Mouse (Mus musculus) cerebellum, adult 11-12 months (tissue): ENCODE data around the gene Eddm3b.

ENCODE experiments used
- DNase-seq: peaks from one replicate; pipeline ENCODE4 v3.0.0; 2022

Eddm3b gene

GRCm38 (mm10) chr14:51113916-51114560 is at the start of gene Eddm3b:
Eddm3b (plus strand) TSS chr14:51114426.
- DNase-seq: no peak

GRCm38 (mm10) chr14:51068956-51069355 is 45.3 kb upstream of the Eddm3b start:
- DNase-seq: no peak

GRCm38 (mm10) chr14:51069617-51070016 is 44.6 kb upstream of the Eddm3b start:
- DNase-seq: no peak

GRCm38 (mm10) chr14:51074335-51074734 is 39.9 kb upstream of the Eddm3b start, which contains the start of gene Olfr750:
Olfr750 (minus strand) TSS chr14:51074435.
- no peak for DNase-seq

GRCm38 (mm10) chr14:51079180-51079579 is 35.0 kb upstream of the Eddm3b start:
- DNase-seq: no peak

GRCm38 (mm10) chr14:51081035-51081434 is 33.2 kb upstream of the Eddm3b start:
- no peak for DNase-seq

- DNase-seq: peak; percentile 33
Measured at GRCm38 (mm10) chr14:51082599-51083581, 31.3 kb upstream of the Eddm3b start.

GRCm38 (mm10) chr14:51083805-51084204 is 30.4 kb upstream of the Eddm3b start:
- DNase-seq: no peak

- DNase-seq: no peak
Measured at GRCm38 (mm10) chr14:51085086-51085485, 29.1 kb upstream of the Eddm3b start.

- DNase-seq: no peak
Measured at GRCm38 (mm10) chr14:51085911-51086310, 28.3 kb upstream of the Eddm3b start.

GRCm38 (mm10) chr14:51087762-51088161 is 26.5 kb upstream of the Eddm3b start:
- DNase-seq: no peak

- peak; percentile 84 for DNase-seq
Measured at GRCm38 (mm10) chr14:51088166-51088969, 25.9 kb upstream of the Eddm3b start.

- peak; percentile 96 for DNase-seq
Measured at GRCm38 (mm10) chr14:51088970-51089673, 25.1 kb upstream of the Eddm3b start.

GRCm38 (mm10) chr14:51089674-51090076 is 24.6 kb upstream of the Eddm3b start:
- no peak for DNase-seq

GRCm38 (mm10) chr14:51090077-51090781 is 24.0 kb upstream of the Eddm3b start:
- peak; percentile 80 for DNase-seq

- DNase-seq: peak; percentile 59
Measured at GRCm38 (mm10) chr14:51090921-51091900, 23.0 kb upstream of the Eddm3b start, which contains the start of the genes Rnase4 and Ang. Rnase4 (plus strand) TSS chr14:51091077. Ang (plus strand) TSS chr14:51091150.

GRCm38 (mm10) chr14:51092073-51092620 is 22.1 kb upstream of the Eddm3b start:
- DNase-seq: no peak

GRCm38 (mm10) chr14:51093496-51093895 is 20.7 kb upstream of the Eddm3b start:
- no peak for DNase-seq

GRCm38 (mm10) chr14:51094096-51094875 is 19.9 kb upstream of the Eddm3b start:
- DNase-seq: no peak
